Mouse (Mus musculus): ENCODE results near the gene Spock1.
"Not testable (repeated sequence)": the region's sequence is repeated elsewhere in the genome, so short reads cannot be mapped to it uniquely, and the experiment has no call there.

Spock1 gene

DNA sequence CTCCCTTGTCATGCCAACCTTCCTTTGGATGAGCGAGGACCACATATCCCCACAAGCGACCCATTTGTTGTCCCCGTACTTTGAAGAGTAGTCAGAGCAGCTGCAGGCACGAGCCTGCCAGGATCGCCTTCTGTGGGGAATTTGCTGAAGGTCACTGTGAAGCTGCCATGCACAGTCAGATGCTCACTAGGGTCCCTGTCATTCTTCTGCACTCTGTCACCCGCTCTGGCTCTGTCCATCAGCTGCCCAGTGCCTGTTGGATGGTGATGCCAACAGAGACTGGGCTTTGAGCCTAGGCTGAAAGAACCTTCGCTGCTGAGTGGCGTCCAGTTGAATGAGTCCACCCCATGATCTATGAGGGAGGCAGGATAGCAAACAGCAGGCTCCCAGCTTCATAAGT lies 419.2 kb downstream of the Spock1 start:
- DNase-seq (ENCODE audit: low spot score), result no peak

DNA sequence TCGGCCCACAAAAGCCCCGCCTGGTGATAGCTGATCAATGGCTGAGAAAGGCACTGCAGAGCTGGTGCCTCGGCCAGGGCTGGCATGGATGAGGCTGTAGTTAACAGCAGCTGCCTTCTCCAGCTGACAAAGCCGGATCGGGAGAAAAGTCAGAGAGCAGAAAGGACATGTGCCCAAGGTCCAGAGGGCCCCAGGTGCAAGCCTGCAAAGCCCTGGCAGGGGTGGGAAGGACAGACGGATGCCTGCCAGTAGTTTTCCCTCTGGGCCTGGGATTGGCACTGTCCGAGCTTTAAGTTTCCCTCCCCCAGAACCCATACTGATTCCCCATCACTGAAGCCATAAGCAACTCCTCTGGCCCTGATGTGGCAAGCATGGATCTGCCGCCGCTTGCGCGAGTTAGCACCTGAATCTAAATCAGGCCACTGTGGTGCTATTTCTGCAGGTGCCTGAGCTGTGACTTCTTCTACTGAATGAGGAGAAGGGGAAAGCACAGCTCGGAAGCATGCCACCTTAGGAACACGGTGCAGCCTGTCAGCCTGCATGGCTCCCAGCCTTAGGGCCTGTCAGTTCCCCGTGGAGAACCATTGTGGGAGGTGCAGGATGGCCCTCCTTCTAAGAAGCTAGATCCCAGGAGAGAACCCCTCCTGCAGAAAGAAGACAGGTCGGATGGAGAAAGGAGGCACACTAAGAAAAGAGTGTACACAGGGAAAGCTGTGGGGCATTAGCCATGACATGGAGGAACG lies 423.5 kb downstream of the Spock1 start:
- no peak for DNase-seq (ENCODE audit: low spot score)

DNA sequence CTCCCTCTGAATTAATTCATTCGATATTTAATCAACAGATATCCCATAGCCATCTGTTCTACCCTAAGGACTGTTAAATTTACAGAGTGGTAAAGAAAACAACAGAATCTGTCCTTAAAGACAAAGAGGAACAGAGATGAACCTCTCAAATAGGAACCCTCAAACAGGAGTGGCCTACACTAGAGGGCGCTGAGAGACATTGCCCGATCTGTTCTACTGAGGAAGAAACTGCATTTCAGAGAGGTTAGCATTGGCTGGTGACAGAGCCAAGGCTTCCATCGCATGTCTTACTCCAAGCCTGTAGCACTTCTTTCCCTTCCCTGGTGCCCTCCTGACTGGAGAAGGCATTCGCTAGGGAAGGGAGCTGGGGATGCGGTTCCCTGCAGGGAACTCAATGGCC lies 431.4 kb downstream of the Spock1 start:
- DNase-seq (ENCODE audit: low spot score), result peak; percentile 68

DNA sequence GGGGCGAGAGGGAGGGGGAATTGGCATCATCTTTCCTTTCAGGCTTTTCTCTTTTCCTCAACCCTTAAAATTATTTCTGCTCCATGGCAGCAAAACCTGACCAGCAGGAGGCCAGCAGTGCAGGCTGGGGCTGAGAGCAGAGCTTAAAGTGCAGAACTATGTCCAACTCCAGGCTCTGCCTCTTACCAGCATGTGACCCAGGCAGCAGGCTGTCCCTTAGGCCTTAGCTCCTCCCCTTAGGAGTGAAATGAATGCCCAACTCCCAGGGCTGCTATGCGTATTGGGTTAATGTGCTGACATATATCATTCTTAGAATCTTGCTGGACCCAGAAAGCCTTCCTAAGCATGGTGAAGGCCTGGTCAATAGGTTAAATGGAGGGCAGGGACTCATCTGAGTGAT lies 434.1 kb downstream of the Spock1 start:
- DNase-seq (ENCODE audit: low spot score), result peak; percentile 20

DNA sequence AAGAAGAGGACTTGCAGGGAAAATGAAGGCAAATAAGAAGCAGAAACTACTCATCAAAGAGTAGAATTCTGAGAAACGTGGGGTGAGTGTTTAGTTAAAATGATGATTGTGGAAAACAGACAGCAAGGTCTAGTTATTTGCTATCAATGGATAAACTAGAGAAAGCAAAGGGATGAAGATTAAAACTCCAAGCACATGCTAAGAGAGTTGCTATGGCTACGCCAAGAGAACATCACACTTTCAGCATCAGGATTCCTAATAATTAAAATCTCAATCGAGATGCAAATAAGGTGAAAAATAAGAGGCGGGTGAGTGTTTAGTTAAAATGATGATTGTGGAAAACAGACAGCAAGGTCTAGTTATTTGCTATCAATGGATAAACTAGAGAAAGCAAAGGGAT lies 437.2 kb downstream of the Spock1 start:
- DNase-seq (ENCODE audit: low spot score), result not testable (repeated sequence)

DNA sequence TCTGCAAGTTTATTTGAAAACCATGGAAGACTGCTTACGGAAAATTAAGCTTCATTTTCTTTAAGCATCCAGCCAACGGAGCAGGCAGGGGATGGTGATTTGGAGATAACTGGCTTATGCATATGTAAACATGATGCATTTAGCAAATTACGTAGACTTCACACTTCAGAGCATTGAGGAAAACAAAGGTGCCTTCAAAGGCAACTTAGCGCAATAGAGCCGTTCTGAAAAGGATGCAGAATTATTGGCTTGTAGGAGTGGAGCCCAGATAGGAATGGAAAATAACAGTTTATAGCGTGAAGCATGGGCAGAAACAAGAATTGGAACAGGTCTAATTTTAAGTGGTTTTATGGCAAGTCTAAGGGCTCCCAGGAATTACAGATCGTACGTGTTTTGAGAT lies 448.2 kb downstream of the Spock1 start:
- no peak for DNase-seq (ENCODE audit: low spot score)

DNA sequence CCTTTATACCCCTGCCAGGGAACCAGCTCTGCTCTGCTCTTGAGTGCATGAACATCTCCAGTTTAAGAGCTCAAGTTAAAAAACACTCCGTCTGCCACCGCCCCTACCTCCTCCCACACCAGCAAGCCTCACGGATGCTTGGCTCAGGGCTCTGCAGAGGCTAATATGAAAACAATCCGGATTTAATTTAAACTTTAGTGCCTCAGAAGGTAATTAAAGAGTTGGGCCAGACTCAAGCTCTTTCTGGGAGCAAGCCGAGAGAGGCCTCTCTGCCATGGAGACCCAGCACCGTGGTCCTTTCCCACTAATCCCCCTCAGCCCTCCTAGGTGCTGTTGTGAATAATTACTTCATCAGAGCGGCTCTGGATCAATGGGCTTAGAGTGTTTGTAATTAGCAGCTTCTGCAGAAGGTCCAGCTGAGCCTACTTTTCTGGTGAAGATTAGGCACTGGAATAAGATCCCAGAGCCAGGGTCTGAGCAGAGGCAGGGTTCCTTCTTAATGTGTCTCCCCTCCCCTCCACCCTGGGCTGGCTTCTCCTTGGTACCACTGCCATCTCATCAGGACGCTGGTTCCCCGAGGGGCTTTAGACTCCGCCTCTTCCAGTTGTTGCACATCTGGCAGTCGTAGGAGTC lies 457.8 kb downstream of the Spock1 start:
- DNase-seq (ENCODE audit: low spot score), result peak; percentile 38

DNA sequence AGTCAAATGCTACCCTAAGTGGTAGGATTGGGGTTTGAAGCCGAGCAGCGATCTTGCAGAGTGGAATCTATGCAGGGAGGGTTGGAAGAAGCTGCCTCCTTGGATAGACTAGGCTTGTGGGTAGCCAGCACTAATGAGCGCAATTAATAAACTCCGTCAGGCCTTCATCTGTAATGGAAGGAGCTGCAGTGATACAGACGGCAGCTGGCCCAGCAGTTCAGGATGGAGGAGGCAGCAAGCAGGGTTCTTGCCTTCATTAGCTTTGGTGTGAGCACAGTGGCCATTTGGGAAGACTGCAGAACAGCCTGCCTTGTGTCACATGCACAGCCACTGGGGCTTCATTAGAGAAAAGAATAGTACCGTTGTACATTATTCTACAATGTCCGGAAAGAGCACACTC lies 459.2 kb downstream of the Spock1 start:
- DNase-seq (ENCODE audit: low spot score), result no peak

DNA sequence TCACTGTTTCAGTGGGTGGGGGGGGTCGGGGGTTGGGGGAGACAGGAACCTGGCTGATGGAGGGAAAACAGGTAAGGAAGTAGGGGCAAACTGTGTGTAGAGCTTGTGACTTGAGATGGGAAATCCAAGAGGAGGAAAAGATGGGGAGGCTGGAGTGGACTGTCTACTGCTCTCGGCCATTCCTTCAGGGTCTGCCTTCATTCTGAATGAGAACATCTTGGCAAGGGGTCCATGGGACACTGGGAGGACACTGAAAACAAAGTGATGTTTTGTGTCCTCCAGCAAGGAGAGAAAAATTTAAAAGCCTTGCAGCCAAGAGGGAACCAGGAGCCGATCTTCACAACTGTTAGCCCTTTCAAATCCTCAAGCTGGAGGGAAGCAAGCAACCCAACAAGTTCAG lies 463.2 kb downstream of the Spock1 start:
- no peak for DNase-seq (ENCODE audit: low spot score)

DNA sequence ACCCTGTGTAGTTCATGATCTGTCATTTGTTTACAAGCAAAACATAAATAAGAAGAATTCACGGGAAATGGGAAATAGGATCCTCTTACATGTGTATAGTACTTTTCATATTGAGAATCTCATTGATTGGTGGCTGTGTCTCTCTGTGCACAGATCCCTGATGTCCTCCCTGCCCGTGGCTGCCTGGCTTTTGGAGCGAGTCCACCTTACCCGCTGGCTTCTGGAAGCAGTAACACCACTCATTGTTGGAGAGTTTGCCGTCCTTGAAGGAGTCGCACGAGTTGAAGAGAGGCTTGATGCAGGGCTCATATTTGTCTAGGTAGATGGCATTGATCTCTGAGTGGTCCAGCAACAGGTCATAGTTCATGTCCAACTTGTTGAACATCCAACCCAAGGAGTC lies 468.0 kb downstream of the Spock1 start:
- no peak for DNase-seq (ENCODE audit: low spot score)

DNA sequence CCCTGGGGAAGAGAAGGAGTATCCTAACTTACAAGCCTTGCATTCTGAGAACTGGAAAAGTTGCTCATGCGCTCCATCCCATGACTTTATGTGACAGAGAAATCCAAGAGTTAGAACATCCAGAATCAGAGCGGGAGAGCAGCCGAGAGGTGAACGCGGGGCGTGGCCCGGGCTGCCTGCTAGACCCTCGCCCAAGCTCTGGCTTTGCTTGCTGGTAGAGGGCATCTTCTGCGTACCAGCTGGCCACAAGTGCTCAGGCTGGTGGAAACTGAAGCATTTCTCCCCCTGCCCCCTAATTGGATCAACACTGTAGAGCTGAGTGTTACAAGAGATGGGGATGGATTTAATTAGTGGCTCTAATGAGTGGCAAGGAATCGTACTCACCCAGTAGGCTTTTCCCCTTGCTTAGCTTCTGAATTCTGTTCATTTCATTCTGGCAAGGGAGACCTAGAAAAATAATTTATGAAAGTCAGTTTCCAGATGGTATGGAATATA lies 472.4 kb downstream of the Spock1 start:
- no peak for DNase-seq (ENCODE audit: low spot score)

DNA sequence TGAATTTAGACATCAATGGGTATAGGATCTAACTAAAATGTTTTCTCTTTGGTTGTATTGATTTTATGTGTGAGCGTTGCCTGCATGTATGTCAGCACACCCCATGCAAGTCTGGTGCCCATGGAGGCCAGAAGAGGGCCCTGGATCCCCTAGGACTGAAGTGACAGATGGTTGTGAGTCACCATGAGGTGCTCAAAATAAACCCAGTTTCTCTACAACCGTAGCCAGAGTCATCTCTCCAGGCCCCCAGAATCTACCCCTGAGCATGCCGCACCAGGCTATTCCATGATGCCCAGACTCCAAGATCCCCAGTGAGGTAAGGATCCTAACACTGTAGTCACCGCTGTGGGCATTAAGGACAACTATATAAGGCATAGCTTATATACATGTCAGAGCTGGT lies 474.3 kb downstream of the Spock1 start:
- no peak for DNase-seq (ENCODE audit: low spot score)

DNA sequence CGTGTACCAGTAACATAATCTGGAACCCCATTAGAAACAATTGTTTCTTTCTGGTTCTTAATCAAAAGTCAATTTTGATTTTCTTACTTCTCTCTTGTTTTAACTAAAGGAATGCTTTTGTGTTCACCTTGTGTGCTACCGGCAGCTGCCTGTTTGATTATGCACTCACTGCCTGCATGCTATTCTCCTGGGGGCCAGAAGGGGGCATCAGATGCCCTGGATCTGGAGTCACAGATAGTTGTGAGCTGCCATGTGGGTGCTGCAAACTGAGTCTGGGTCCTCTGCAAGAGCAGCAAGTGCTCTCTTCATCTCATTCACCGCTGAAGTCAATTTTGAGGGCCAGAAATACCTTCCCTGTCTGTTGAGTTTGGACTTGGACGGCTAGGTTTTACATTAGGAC lies 476.3 kb downstream of the Spock1 start:
- no peak for DNase-seq (ENCODE audit: low spot score)

DNA sequence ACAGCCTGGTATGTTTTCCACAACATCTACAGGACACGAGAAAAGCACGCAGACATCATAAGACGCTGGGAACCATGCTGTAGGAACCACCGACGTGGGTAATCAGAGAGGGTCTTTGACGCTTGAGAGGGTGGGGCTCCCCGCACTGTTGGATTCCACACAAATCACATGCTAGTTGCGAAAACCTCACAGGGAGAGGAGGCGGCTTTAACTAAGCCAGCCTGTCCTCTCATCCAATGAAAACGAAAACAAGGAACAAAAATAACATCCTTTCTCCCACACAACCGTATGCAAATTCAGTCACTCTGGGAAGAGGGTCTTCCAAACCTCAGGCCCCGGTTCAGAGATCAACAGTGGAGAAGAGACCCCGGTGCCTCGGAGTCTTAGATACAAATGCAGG lies 479.3 kb downstream of the Spock1 start:
- no peak for DNase-seq (ENCODE audit: low spot score)

DNA sequence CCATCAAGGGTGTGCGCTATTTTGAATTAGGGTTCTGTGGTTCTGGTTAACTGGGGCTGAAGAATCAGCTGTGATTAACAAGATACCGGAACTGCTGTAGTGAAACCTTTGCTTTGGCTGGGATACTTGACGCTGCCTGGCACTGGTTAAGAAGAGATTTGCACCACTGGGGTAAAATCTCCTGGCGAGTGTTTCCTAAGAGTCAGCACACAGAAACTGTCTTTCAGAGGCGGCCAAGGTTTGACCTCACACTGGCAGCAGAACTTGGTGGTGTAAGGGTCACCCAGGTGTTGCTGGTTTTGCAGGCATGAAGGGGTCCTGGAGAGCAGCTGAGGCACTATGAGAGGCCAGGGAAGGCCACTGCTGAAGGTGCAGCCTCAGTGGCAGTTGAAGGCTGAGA lies 489.4 kb downstream of the Spock1 start:
- no peak for DNase-seq (ENCODE audit: low spot score)

DNA sequence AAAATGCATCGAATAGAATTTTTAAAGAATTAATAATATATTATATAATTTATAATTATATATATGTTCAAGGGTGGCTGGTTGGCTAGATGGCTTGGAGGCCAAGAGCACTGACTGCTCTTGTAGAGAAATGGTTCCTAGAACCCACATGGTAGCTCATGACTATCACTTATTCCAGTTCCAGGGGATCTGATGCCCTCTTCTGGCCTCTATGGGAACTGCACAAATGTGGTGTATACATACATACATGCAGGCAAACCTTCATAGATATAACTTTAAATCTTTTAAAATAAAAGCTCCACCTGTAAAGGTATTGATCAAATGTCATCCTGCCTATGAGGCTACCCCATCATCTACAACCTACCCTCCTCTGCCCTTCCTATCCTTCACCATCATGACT lies 493.4 kb downstream of the Spock1 start:
- no peak for DNase-seq (ENCODE audit: low spot score)

DNA sequence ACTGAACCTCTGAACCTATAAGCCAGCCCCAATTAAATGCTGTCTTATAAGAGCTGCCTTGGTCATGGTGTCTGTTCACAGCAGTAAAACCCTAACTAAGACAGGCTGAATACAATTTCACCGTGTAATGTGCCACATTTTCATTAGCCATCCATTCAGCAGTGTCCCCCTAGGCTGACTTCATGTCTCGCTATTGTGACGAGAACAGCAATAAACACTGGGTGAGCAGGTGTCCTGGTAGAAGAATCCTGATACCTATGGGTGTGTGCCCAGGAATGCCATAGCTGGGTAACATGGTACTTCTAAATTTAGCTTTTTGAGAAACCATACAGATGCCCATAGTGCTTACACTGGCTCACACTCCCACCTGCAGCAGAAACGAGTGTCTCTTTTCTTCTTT lies 500.5 kb downstream of the Spock1 start:
- DNase-seq (ENCODE audit: low spot score), result no peak

DNA sequence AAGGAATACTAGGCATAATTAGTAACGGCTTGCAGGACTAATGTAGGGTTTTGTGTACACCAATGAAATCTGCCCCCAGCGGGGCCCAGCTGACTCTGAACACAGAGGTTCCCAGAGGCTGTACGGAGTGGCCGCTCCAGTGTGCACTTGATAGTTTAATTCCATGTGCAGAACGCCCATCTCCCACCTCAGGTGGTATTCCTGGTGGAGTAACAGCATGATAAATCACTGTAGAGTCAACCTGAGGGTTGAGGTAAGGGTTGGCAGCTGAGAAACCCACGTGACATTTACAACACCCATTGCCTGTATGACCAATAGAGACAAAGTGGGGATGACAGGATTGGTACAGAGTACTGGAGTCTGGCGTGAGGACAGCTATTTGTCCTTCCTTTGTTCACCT lies 505.7 kb downstream of the Spock1 start:
- DNase-seq (ENCODE audit: low spot score), result no peak

DNA sequence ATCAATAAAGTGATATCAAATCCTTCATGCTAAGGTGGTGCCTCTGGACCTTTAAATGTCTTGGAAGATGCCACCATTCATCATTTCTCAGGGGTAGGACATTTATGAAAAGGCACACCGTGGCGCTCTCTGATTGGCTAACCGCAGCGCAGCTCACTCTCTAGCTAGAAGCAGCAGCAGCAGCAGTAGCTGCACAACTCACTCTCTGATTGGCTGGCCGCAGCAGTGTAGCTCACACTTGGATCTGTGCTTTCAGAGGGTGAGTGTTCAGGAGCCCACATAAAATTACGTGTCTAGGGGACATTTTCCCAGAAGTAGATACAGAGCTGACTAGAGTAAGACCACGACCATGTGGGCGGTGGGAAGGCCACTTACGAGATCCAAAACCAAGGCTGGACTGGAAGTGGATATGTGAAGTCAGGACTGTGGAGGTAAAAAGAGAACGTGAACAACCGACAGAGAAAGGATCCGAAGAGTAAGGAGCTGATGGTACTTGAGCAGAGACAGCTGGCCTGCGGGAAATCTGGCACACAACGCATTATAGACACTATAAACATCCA lies 535.9 kb downstream of the Spock1 start:
- no peak for DNase-seq (ENCODE audit: low spot score)
